Mouse (Mus musculus): ENCODE data around the gene Gpr3.

Gene Gpr3

DNA sequence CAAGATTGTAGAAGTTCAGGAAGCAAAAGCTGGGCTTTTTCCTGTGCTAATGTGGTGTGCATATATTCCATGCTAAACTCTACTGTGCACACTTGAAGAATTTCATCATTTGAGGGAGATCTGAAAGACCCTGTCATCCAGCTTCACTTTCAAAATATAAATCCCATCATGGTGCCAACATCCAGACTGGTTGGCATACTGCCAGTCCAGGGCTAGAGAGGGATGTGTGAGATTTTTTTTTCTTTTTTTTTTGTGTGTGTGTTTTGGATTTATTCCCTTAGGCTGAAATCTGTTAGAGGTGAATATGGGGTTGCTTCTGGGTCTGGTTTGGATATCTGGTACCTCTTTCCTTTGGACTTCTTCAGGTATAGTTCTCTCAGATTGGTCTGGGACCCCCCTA, 41.7 kb downstream of the Gpr3 start:
- DNase-seq (ENCODE audit: low spot score in 2 of 2): no peak

DNA sequence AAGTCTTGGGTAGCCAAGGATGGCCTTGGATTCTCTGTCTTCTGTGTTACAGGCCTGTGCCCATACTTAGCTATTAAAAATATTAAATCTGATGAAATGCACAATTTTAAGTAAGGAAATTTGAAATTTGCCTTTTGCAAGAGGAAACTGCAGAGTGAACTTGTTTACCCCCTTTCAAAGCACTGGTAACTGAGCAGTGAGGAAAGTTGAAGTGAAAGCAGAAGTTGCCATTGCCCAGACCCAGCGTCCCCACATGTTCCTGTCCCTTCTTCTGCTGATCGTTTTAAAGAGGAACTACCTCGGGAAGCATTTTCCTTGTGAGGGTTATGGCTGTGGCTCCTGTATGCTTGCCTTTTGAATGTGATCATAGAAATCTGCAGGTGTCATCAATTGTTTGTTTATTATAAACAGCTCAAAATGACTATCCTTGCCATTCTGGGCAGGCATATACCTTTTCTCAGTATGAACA, 42.2 kb downstream of the Gpr3 start:
- DNase-seq (ENCODE audit: low spot score in 2 of 2): peak in 1 of 2 experiments; percentile 52

DNA sequence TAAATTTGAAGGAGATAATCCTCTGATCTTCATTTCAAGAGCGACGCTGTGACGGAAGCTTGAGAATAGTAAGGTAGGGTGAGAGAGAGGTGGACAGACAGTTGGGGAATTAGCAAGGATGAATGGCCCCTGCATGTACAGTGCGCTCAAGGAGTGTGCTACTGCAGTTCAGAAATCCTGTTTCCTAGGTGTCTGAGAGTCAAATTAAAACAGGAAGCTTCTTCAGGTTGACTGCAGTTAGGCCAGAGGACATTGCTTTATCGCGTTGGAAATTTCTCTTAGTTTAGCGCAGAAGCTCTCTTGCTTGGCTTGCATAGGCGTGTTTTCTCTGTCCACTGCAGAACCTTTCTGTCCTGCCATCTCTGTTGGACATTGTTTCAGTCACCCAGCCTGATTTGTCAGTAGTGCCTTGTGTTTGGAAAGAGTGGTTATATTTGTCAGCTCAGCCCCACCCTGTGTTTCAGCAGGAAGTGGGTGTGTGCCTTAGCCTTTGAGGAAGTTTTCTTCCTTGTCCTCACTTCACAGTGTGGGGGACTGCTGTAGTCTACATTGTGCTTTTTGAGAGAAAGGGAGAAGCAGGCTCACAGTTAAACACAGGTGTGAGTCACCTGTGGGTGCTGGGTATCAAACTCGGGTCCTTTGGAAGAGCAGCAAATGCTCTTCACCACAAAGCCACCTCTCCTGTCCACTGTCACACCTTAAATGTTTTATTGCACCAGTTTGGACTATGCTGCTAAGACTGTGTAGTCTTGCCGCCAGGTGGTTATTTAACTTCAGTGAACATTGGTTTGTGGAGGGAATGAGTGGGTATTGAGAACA, 42.9 kb downstream of the Gpr3 start:
- DNase-seq (ENCODE audit: low spot score in 2 of 2): peak in 1 of 2 experiments; percentile 46

DNA sequence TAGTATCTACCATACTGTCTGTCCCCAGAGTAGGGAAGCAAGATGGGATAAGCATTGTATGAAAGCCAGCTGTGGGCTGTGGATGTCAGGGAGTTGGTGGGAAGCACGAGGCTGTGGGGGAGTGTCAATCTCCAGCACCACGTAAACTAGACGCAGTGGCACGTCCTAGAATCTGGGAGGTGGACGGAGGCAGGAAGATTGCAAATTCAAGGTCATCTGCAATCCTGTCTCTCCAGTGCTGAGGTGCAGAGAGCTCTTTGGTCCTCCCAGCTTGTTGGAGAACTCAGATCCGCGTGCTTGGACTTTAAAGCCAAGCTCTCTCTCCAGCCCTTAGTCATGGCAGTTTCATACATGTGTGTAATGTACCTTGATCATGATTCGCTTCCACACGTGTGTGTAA, 45.6 kb downstream of the Gpr3 start:
- DNase-seq (ENCODE audit: low spot score in 2 of 2): no peak

DNA sequence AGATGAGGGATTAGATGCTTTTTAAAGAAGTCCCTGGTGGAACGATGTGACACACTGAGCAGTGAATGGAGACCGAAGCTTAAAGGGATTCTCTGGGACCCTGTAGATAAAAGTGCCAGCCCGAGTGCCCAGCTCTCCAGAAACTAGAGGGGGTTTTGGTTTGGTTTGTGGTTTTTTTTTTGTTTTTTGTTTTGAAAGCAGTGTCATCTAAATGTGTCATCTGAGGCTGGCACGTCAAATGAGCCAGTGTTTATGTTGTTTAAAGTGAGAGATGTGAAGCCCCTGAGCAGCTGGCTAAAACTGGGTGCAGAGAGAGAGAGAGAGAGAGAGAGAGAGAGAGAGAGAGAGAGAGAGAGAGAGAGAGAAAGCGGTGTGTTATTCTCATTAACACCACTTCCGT, 50.1 kb downstream of the Gpr3 start:
- DNase-seq (ENCODE audit: low spot score in 2 of 2): no peak

DNA sequence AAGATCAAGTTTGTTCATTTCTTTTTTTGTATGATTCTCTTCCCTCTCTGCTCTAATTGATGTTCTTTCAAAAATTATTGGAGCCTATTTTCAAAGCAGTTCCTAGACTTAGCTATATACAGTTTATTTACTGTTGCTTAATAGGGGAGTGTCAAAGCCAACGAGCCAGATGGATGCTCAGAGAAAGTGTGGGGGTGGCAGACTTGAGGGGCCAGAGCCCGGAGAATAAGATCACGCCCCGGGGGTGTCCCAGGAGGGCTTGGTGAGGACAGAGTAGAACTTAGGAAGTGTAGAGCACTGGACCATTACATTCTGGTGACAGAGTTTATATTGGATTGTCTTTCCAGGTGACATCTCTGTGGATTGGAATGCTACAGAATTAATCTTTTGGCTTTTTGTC, 51.5 kb downstream of the Gpr3 start:
- no peak for DNase-seq (ENCODE audit: low spot score in 2 of 2)

DNA sequence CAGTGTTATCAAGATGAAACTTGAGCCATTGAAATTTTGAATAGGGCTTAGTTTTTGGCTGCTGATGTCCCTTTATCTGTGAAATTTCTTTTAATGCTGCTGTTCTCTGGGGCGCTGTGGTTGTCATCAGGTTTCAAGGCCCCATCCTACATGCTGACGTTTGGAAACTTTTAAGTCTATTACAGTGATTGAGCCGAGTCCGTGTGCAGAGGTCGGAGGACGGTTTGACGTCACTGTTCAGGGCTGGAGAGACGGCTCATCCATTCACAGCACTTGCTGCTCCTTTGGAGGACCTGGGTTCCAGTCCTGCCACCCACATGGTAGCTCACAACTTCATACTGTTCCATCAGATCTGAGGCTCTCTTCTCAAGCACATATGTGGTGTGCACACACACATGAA, 52.1 kb downstream of the Gpr3 start:
- no peak for DNase-seq (ENCODE audit: low spot score in 2 of 2)

DNA sequence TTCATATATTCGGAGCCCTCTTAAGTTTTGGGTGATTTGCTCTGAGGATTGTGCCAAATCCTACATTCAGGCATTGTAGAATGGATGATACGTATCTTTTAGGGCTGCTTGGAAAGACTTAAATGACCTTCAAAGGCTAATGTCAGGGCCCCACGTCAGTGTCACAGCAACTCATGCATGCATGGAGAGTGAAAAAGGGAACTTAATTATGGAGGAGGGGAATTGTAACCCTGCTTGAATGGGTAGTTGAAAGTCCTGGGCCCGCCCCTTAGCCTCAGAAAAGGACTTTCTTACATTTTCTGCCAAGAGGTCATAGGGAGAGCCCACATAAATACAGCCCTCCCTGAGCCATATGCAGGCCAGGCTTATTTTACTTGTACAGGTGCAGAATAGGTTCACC, 52.7 kb downstream of the Gpr3 start:
- DNase-seq (ENCODE audit: low spot score in 2 of 2): peak in 1 of 2 experiments; percentile 51
